Mouse (Mus musculus) 416B (cell line): Measurements from ENCODE around the gene Pknox1.
"Not testable (repeated sequence)": the region's sequence is repeated elsewhere in the genome, so short reads cannot be mapped to it uniquely, and the experiment has no call there.

ENCODE experiments used
- DNase-seq: peaks from one replicate; pipeline ENCODE4 v3.0.0; 2011; ENCODE audit warnings: low read depth

The Pknox1 gene

DNA sequence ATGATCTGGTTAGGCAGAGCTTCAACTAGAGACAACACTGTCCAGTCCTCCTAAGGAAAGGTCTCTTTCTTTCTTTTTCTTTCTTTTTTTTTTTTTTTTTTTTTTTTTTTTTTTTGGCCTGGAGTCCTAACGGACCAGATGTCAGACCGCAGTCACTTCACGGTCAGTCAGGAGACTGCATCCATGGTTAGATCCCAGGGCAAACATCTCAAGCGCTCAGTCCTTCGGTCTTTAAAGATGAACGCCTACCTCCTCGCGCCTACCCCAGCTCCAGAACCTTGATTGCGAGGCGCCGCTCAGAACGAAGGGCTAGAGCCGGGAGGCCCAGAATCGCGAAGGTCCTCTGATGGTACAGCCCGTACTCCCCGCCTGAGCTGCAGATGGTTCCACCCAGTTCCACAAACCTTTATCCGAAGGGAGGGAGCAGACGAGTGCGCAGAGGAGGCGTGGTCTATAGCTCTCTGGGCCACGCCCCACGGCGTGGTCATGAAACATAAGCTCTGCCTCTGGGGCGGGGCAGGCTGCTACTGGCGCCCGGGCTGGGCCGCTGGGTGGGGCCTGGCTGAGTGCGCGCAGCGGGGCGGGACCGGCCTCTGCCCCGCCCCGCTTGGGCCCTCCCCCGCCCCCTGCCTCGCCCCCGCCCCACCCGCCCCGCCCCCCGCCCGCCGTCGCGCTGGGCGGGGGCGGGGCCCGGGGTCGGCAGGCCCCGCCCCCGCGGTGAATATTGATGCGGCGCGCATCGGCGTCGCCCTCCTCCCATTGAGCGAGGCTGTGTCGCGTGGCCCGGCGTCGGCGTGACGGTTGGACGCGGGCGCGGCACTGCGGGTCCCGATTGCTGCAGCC, at the start of gene Pknox1:
Gene Pknox1, plus strand, starts transcription at position 720 of the 843 bp plus-strand sequence.
- DNase-seq: peak; percentile 100

DNA sequence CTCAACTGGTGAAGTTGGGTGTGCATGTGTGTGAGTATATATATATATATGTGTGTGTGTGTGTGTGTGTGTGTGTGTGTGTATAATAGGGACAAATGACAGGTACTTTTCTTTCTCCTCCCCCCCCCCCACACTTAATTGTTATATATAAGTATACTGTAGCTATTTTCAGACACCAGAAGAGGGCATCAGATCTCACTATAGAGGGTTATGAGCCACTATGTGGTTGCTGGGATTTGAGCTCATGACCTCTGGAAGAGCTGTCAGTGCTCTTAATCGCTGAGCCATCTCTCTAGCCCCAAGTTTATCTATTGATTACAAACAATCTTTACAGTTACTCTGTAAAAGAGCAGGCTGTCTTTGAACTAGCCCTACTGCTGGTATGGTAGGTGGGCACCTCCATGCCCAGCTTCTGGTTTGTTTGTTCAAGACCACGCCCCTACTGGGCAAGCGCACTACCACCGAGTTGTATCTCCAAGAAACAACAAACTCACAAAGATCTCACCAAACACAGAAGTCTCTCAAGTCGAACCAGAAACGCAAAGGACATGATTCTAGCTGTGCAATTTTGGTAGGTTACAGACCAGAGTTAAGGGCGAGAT, 45.1 kb upstream of the Pknox1 start:
- DNase-seq: peak; percentile 87

DNA sequence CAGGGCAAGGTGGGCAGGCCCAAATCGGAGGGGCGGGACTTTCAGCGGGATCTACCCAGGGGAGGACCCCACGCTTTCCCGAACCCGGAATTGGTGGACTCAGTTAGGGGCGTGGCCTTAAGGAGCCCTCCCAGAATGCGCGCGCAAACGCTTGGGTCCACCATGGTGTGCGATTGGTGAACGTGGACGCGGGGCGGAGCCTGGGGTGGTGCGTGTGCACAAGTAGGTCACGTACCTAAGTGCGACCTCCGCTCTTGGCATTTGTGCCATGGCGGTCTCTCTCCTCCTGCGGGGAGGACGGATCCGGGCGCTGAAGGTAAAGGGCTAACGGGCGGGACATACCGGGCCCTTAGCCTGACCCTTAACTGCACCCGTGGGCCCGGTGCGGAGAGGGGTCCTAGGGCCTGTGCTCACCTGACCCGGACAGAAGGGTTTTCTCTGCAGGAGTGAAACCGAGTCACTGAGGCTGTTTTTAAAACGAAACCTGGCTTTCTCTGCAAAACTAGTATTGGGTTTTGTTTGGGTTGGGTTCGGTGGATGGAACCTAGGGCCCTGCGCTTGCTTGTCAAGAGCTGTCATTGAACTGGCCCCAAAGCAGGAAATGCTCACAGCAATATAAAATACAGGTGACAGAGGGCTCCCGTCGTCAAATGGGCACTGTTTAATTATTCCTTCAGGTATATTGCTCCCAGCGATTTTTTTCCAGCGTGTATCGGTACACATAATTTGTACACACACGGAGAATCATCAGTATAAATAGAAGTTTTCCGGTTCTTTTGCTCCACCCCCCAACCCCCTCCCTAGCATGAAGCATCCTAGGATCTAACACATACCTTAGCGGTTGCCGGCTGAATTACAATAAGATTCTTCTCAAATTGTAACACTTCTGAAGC, 44.3 kb upstream of the Pknox1 start, which contains the start of the genes Wdr4 and Ndufv3:
Gene Wdr4, minus strand, starts transcription at position 35 of the 893 bp plus-strand sequence.
Gene Ndufv3, plus strand, starts transcription at position 170 of the 893 bp plus-strand sequence.
- DNase-seq: peak; percentile 100

DNA sequence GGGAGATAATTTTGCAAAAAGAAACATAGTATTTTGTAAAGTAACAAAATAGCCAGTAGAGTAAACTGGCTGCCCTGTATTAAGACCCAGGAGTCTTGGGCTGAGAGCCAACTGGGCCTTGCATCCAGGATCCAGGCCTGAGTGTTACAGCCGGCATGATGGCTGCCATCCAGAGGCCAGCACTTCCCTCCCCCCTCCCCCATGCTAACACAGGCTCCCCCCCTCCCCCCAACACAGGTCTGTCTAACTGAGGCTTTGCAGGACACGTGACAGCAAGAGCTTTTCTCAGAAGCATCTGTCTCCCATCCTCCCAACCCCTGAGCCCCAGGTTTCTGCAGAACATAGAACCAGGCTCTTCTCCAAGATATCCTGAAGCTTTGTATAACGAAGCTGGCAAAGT, 43.6 kb upstream of the Pknox1 start:
- DNase-seq: peak; percentile 51

DNA sequence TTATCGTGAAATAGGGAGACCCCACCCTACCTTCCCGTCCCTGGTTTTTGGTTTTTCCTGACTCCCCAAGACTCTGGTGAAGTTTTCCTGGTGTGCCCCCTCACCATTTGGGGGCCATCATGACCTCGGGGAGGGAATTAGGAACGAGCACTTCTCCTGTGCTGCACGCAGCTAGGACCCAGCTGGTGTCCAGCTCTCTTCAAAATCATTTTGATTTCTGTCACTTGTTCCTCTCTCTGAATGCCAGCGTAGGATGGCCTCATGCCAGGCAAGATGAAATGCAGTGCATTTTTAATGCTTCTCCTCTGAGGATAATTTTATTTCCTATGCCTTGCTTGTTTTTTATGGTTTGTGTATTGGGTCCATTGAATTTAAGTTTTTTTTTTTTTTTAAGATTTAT, 42.6 kb upstream of the Pknox1 start:
- DNase-seq: no peak

DNA sequence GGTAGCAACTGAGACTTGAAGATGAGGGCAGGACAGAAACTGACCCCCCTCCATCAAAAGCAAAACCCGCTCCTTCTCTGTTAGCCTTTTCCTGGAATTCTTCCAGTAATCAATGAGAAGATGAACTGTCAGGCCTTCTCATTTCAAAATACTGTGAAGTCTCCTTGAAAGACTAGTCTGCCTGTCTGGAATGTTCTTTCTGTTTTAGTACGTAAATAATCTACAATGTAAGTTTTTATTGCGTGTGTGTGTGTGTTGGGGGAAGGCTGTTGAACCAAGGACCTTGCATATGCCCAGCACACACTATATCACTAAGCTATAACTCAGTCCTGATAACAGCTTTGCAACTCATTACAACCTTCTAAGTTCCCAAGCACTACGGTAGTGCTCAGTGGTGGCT, 39.4 kb upstream of the Pknox1 start:
- no peak for DNase-seq

DNA sequence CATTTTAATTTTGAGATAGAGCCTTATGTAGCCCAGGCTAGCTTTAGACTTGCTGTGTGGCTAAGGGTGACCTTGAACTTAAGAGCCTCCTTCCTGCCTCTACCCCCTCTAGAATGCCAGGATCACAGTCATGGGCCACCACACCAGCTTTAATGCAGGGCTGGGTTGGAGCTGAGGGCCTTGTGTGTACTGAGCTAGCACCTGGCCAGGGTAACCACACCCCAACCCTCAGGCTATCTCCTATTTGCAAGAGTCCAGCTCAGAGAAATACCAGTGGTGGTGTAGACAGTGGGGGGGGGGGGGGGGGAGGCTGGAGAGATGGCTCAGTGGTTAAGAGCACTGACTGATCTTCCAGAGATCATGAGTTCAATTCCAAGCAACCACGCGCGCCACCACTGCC, 38.7 kb upstream of the Pknox1 start:
- DNase-seq: peak; percentile 38

DNA sequence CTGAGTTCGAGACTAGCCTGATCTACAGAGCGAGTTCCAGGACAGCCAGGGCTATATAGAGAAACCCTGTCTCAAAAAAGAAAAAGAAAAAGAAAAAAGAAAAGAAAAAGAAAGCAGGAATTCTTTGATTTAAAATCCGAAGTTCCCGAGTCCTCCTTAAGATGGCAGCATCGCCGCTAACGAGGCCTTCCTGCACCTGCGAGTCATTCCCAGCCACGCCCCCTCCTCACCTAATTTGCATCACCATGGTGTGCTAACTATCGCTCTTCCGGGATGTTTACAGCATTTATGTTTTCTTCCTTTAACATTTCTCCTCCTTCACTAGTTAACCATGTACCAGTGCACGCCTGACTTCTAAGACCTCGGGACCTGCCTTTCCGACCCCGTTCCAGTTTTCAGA, 35.2 kb upstream of the Pknox1 start:
- peak; percentile 33 for DNase-seq

DNA sequence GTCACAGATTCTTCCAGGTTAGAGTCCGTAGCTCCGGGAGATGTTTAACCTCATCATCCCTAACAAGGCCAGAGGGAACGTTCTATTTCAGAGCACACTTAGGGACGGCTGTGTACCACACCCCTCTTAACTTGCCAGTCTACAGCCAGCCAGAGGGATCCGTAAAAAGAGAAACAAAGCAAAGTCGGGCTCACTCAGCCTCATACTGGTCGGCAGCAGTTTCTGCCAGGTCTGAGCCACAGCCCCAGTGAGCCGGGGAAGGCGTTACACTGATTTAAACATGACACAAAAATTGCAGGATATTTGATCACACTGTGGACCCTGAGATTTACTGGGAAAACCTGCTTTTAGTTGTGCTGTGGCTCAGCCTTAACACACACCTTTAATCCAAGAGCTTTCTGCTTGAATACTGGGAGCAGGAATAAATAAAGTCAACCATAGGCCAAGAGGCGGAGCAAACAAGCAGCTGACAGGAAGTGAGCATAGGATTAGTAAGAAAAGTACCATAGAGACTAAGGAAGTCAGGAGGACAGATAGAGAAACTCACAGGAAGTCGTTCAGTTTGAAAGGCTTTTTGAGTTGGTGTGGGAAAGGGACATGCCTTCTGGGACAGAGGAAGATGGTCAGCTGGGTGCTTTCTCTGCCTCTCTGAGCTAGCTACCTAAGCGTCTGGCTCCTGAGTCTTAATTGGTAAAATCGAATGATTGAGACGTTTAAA, 32.9 kb upstream of the Pknox1 start:
- DNase-seq: peak; percentile 47

DNA sequence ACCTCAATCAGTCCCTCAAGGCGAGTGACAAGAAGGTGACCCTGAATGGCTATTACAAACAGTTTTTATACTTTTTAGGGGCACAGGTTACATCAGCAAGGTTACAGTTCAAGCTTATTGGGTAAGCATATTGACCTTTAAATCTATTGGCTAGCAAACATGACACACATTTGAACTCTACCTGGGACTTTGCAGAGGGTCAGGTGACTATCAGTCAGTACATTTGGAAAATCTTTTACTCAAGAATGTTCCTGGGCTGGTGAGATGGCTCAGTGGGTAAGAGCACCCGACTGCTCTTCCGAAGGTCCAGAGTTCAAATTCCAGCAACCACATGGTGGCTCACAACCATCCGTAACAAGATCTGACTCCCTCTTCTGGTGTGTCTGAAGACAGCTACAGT, 32.2 kb upstream of the Pknox1 start:
- not testable (repeated sequence) for DNase-seq

DNA sequence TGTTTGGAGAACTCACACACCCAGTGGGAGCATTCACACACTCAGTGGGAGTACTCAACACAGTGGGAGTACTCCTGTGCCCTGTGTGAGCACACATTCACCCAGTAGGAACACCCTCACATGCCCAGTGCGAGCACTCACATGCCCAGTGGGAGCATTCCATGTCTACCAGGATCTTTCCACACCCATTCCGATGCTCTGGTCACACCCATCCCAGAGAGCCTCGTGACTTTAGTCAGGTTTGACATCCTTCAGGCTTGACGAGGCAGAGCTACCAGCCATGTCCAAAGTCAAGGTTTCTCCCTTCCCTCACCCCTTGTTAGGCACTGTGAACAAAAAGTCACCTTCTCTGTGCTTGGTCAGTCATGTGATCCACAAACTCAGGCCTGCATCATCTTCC, 29.2 kb upstream of the Pknox1 start:
- no peak for DNase-seq

DNA sequence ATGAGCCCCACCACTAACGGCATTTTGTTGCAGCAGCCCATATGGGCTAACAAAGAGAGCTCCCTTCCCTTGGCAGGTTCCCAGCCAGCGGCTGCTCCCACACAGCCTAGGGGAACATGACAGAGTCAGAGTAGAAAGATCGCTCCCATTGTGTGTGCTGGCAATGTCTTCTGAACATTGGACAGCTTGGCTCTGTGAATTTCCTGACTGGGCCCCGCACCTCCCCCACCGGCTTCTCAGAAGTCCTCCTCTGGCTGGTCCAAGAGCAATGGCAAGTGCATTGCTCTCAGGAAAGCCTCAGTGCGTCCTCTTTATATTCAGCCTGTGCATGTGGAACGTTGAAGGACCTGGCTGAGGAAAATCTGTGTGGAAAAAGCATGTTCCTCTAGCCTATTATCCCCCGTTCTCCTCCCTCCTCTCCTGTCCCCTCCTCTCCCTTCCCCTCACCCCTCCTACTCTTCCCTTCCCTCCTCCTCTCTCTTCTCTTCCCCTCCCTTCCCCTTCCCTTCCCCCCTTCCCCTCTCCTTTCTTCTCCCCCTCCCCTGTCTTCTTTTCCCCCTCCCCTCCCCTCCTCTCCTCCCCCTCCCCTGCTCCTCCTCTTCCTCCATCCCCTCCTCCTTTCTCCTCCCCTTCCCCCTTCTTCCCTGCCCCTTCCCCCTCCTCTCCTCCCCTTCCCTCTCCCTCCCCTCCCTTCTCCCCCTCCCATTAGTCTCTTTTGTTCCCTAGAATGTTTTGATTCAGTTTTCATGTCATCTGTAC, 28.5 kb upstream of the Pknox1 start:
- no peak for DNase-seq

DNA sequence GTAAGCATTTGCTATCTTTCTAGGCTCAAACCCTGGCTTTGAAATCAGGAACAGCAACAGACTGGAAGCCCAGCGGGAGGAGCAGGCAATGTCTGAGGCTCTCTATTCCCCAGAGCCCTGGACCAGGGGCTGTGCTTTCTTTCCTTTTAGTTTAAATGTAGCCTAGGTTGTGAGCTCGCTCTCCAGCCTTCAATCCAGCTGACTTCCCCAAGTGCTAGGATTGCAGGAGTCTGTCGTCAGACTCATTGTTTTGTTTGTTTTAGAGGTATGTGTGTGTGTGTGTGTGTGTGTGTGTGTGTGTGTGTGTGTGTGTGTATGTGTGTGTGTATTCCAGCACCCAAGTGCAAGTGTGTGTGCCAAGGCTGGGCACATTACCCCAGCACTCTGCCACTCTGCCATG, 24.4 kb upstream of the Pknox1 start:
- DNase-seq: no peak

DNA sequence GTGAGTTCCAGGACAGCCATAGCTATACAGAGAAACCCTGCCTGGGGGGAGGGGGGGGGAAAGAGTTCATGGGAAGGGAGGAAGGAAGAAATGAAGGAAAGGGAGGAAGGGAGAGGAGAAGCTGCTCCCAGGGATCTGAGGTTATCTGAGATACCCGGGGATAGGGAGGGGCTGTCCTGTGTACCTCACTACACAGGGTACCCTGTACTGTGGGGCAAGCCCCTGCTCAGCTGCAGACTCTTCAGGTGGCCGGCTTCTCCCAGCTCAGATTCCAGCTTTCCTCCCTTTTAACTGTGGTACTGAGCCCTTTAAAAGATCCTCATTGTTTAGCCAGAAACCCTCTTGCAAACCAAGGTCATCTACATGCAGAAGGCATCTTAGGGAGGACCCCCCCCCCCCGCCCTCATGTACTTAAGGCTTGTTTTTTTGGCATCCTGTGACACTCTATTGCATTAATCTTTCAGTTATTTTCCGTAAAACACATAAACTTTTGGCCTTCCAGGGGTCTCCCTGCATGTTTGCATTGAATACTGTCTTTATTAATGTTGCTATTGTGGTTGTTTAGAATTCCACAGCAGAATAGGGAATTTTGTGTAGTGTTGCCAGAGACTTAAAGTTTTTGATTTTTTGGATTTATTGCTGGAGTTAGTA, 23.6 kb upstream of the Pknox1 start:
- no peak for DNase-seq

DNA sequence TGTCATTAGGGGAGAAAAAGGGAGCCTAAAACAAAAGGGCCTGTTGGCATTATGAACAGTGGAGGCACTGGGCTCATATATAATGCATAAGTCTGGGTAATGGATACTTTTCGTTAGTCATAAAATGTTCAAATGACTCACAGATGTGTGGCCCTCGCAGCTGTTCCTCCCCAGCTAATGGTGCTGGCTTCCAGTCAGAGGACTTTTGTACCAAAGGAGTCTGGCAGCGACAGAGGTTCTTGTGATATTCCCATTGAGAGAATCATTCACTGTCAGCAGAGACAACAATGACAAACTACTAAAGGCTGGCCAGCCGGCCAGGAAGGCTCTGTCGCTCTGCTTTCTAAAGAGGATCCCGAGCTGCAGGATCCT, 23.1 kb upstream of the Pknox1 start:
- no peak for DNase-seq

DNA sequence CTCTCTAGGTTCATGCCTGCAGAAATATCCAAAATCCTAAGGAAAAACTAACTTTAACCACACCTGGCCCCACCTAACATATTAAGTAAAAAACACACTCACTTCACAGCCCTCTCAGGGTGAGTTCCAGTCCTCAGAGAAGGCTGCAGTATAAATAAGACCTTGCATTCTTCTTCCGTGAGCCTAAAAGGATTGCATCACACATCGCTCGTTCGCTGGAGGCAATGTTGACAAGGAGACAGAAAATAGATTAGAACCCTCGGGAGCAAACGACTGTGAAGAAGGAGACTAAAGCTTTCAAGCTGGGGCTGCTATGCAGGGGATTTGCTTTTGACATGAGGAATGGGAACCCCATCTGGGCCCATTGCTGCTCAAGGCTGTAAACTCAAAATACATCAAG, 21.0 kb upstream of the Pknox1 start:
- DNase-seq: no peak

DNA sequence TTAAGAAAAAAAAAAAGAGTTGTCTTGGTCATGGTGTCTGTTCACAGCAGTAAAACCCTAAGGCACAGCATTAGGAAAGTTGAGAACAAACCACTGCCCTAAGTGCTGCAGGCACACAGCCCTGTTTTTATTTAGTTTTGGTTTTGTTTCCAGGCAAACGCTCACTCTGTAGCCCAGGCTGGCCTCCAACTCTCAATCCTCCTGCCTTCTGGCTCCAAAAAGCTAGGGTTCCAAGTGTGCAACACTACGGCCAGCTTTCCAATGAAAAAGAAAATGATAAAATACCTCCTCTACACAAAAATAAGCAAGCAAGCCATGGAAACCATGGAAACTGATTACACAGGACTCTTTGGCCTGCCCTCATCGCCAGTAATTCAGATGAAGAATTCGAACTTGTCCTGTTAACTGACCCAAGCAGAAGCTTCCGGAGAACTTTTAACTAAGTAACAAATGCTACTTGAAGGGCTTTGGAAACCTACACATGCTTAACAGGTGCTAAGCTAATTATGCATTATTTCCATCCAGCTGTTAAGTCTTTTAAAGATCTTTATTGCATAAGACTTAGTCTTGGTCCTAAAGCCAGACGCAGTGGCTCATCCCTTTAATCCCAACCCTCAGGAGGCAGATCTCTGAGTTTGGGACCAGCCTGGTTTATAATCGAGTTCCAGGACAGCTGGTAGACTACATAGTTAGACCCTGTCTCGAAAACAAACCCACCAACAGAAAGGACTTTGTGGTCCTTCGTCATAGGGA, 17.9 kb upstream of the Pknox1 start:
- no peak for DNase-seq

DNA sequence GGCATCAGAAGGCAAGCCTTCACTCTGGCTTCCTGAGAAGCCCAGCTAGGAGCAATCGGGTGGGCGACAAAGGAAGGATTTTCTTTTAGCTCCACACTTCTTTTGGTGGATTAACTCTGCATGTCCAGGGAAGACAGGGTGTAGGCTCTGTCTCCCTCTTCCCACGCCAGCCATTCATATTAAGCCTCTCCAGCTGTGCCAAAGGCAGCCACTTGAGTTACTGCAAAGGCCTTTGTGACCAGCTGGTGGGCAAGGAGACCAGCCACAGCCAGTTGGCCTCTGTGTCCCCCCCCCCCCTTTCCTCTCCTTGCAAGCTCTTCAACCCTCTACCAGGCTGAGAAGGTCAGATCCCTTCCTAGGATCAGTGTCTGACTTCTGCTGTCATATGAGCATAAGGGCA, 16.6 kb upstream of the Pknox1 start:
- DNase-seq: no peak

DNA sequence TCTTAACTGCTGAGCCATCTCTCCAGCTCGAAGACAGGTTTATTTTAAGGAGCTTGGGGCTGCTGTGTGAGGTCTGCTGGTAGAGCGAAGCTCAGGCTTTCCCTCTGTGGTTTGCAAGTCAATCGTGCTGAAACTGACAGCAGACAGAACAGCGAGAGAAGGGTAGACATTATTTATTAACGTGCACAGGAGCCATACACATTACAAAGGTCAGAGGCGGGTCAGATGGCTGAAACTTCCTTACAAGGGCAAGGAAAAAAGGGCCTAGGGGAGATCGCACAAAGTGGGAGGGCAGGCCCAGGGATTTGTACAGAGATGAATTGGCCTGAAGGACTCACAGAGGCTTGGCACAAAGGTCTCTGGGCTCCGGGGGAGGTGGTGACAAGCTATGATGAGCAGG, 15.1 kb upstream of the Pknox1 start:
- no peak for DNase-seq

DNA sequence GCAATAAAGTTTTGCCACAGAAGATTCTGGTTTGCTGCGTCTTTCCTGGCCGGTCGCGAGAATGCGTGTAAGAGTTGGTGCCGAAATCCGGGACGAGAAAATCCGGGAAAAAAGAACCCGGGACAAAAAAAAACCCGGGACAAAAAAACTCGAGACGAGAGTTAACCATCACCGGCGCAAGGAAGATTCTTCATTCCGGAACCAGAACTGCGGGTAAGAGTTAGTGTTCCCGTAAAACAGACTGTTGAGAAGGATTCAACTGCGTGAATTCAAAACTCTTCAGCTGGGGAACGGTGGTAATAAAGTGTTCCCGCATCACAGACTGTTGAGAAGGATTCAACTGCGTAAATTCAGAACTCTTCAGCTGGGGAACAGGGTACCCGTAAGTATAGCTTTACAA, 11.9 kb upstream of the Pknox1 start:
- not testable (repeated sequence) for DNase-seq
